Mouse (Mus musculus) embryonic fibroblast, embryonic 13.5 days (primary cell): ENCODE measurements around the gene Smc6. TPM values are rescaled to one million over a fixed set of nuclear protein-coding genes. Genes with fewer than 3 reads are reported as not detected.
A peak's percentile ranks its signal among the peaks of the same experiment; 100 is the strongest.

Experiments
- H3K27ac ChIP-seq: 2 replicates; pipeline ENCODE4 v1.5.1; 2012; ENCODE audit warnings: low read length, control low read depth, inconsistent platforms; ENCODE audit not compliant: insufficient read depth
- H3K4me1 ChIP-seq: 2 replicates; pipeline ENCODE4 v1.6.1; 2011; ENCODE audit warnings: low read length; ENCODE audit not compliant: control insufficient read depth, insufficient read depth
- H3K4me3 ChIP-seq: 2 replicates; pipeline ENCODE4 v1.5.1; 2011; ENCODE audit warnings: mild to moderate bottlenecking, control low read depth, low read length; ENCODE audit not compliant: insufficient read depth
- CTCF ChIP-seq: IDR thresholded peaks from 2 replicates; pipeline ENCODE4 v1.5.1; 2011; ENCODE audit warnings: mild to moderate bottlenecking, control low read depth, low read length, moderate library complexity, borderline replicate concordance; ENCODE audit not compliant: insufficient read depth
- POLR2A ChIP-seq: IDR thresholded peaks from 2 replicates; pipeline ENCODE4 v1.6.1; 2011; ENCODE audit warnings: low read depth, mild to moderate bottlenecking, control low read depth, low read length, moderate library complexity
- polyA plus RNA-seq: library from polyadenylated mRNA; stranded (reverse); fragments of >200 nt; gene quantifications from 2 replicates; pipeline ENCODE4 v1.2.4, GENCODE M21; 2011; ENCODE audit warnings: low read depth; ENCODE audit not compliant: missing spikeins, insufficient read length

Smc6 gene
- 136 and 163 TPM in 2 replicates for polyA plus RNA-seq

GRCm38 (mm10) chr12:11265382-11266281 is at the start of gene Smc6, which contains the start of gene Gen1:
TSS of gene Smc6 (plus strand) at chr12:11265886.
TSS of gene Gen1 (minus strand) at chr12:11265801.
- TF ChIP-seq POLR2A, result peak; percentile 95
- TF ChIP-seq CTCF, result no peak
- Histone ChIP-seq H3K4me1 (peaks cover under 1% of the 10 kb centered on the region; the same call in 1 of the 2 replicates), H3K27ac (peak within 1 kb of the TSS; percentile 92), H3K4me3 (peak within 1 kb of the TSS; percentile 96)

GRCm38 (mm10) chr12:11216454-11216853 is 49.2 kb upstream of the Smc6 start:
- no peak for TF ChIP-seq POLR2A
- no peak for TF ChIP-seq CTCF

GRCm38 (mm10) chr12:11217726-11218250 is 47.9 kb upstream of the Smc6 start:
- Histone ChIP-seq H3K27ac (no peak overlapping the region), H3K4me1 (no peaks in the 10 kb centered on the region), H3K4me3 (no peak overlapping the region)
- TF ChIP-seq CTCF (no peak), POLR2A (no peak)

More at GRCm38 (mm10) chr12:11216454-11216853, 49.2 kb upstream of the Smc6 start:
- H3K4me1 ChIP-seq, result peaks cover 2% of the 10 kb centered on the region
- no peak overlapping the region for H3K27ac ChIP-seq
- no peak overlapping the region for H3K4me3 ChIP-seq

- Histone ChIP-seq H3K4me1 (no peaks in the 10 kb centered on the region), H3K27ac (no peak overlapping the region), H3K4me3 (no peak overlapping the region)
- TF ChIP-seq CTCF (no peak), POLR2A (no peak)
Measured at GRCm38 (mm10) chr12:11221524-11222330, 44.0 kb upstream of the Smc6 start.

- Histone ChIP-seq H3K4me3 (no peak overlapping the region), H3K4me1 (no peaks in the 10 kb centered on the region), H3K27ac (no peak overlapping the region)
- no peak for TF ChIP-seq CTCF
- no peak for TF ChIP-seq POLR2A
Measured at GRCm38 (mm10) chr12:11222566-11222965, 43.1 kb upstream of the Smc6 start.

- TF ChIP-seq POLR2A (no peak), CTCF (no peak)
- no peak overlapping the region for H3K27ac ChIP-seq
- H3K4me3 ChIP-seq, result no peak overlapping the region
- no peaks in the 10 kb centered on the region for H3K4me1 ChIP-seq
Measured at GRCm38 (mm10) chr12:11223090-11223489, 42.6 kb upstream of the Smc6 start.

GRCm38 (mm10) chr12:11224722-11225121 is 41.0 kb upstream of the Smc6 start:
- H3K27ac ChIP-seq, result no peak overlapping the region
- no peaks in the 10 kb centered on the region for H3K4me1 ChIP-seq
- no peak overlapping the region for H3K4me3 ChIP-seq
- TF ChIP-seq CTCF, result no peak
- TF ChIP-seq POLR2A, result no peak

- TF ChIP-seq CTCF (no peak), POLR2A (no peak)
- H3K27ac ChIP-seq, result no peak overlapping the region
- H3K4me3 ChIP-seq, result no peak overlapping the region
- H3K4me1 ChIP-seq, result no peaks in the 10 kb centered on the region
Measured at GRCm38 (mm10) chr12:11226123-11226522, 39.6 kb upstream of the Smc6 start.

- Histone ChIP-seq H3K27ac (no peak overlapping the region), H3K4me3 (no peak overlapping the region), H3K4me1 (no peaks in the 10 kb centered on the region)
- TF ChIP-seq CTCF (no peak), POLR2A (no peak)
Measured at GRCm38 (mm10) chr12:11226529-11227268, 39.0 kb upstream of the Smc6 start.
